Mouse (Mus musculus) midbrain, postnatal 0 days (tissue): ENCODE measurements around the gene Stk31. TPM values are rescaled to one million over a fixed set of nuclear protein-coding genes. Genes with fewer than 3 reads are reported as not detected.

ENCODE experiments used
- ATAC-seq: fragments of 200-750 bp; cut with Nextera tagmentation; 2 replicates; pipeline ENCODE4 v1.8.0; 2017; ENCODE audit warnings: moderate number of reproducible peaks, mild to moderate bottlenecking, moderate TSS enrichment, moderate library complexity; ENCODE audit not compliant: low FRiP score
- DNase-seq: peaks from one replicate; pipeline ENCODE4 v3.0.0-alpha.2; 2015; ENCODE audit warnings: low spot score
- H3K27ac ChIP-seq: fragments of 300-500 bp; sonication (generic); 2 replicates; pipeline ENCODE4 v1.5.1; 2014; ENCODE audit warnings: low read depth, mild to moderate bottlenecking, low read length, mixed read lengths
- H3K27me3 ChIP-seq: fragments of 300-500 bp; sonication (generic); 2 replicates; pipeline ENCODE4 v1.6.1; 2014; ENCODE audit warnings: low read length, control low read depth, mixed read lengths; ENCODE audit not compliant: insufficient read depth
- H3K36me3 ChIP-seq: fragments of 300-500 bp; sonication (generic); 2 replicates; pipeline ENCODE4 v1.6.1; 2014; ENCODE audit warnings: low read length, control low read depth, mixed read lengths; ENCODE audit not compliant: insufficient read depth
- H3K4me1 ChIP-seq: fragments of 300-500 bp; sonication (generic); 2 replicates; pipeline ENCODE4 v1.6.1; 2014; ENCODE audit warnings: mild to moderate bottlenecking, control low read depth, antibody characterized with exemption, low read length, mixed read lengths; ENCODE audit not compliant: insufficient read depth
- H3K4me2 ChIP-seq: fragments of 300-500 bp; sonication (generic); 2 replicates; pipeline ENCODE4 v1.6.1; 2014; ENCODE audit warnings: low read depth, mild to moderate bottlenecking, low read length, mixed read lengths; ENCODE audit not compliant: poor library complexity, severe bottlenecking
- H3K4me3 ChIP-seq: fragments of 300-500 bp; sonication (generic); 2 replicates; pipeline ENCODE4 v1.5.1; 2014; ENCODE audit warnings: low read depth, mild to moderate bottlenecking, low read length, moderate library complexity
- H3K9ac ChIP-seq: fragments of 300-500 bp; sonication (generic); replicated peaks from 2 replicates; pipeline ENCODE4 v1.6.1; 2014; ENCODE audit warnings: mild to moderate bottlenecking, low read length, moderate library complexity, mixed read lengths; ENCODE audit not compliant: poor library complexity, severe bottlenecking
- H3K9me3 ChIP-seq: fragments of 300-500 bp; sonication (generic); 2 replicates; pipeline ENCODE4 v1.6.1; 2016; ENCODE audit warnings: low read length, control low read depth
- CTCF ChIP-seq: IDR thresholded peaks from 2 replicates; pipeline ENCODE4 v1.5.1; 2016; ENCODE audit warnings: antibody characterized with exemption, mild to moderate bottlenecking
- WGBS: fragments of 180-500 bp; shearing (Covaris S2); extraction: QIAGEN DNeasy Blood & Tissue Kit; methylation state at CpG from one replicate; pipeline ENCODE4 v1.1.7; 2014; 5-methylcytosine and 5-hydroxymethylcytosine counted together
- polyA plus RNA-seq: library from polyadenylated mRNA; unstranded; fragments of >200 nt; fragmentation: Nextera tagmentation; extraction: Ambion mirVana; gene quantifications from 2 replicates; pipeline ENCODE4 v1.2.1, GENCODE M21; 2015
- total RNA-seq: library from RNA; depleted of rRNA; stranded (reverse); fragments of >200 nt; gene quantifications from 2 replicates; pipeline ENCODE4 v1.2.3, GENCODE M21; 2014; rRNA removed

The Stk31 gene
- total RNA-seq, result not detected in 2 replicates
- polyA plus RNA-seq, result not detected in 2 replicates

DNA sequence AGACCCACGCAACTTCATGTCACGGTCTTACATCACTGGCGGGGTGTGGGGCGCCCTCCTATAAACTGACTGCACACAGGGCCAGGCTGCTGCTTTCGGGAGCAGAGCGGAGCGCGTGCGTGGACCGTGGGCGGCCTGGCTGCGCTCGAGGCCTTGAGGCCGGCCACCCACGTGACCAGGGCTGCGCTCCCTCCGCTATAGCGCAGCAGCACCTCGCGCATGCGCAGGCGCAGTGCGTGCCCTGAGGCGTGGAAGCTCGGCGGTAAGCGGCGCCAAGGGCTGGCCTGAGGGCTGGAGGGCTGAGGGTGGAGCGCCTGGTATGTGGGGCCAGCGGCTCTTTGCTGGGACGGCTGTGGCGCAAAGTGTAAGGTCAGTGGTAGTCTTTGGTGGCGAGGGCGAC, at the start of gene Stk31:
Stk31 (plus strand) TSS at position 289 of the 400 bp plus-strand sequence.
- Histone ChIP-seq H3K4me1 (no peaks in the 10 kb centered on the region), H3K4me3 (no peak within 1 kb of the TSS), H3K27me3 (no peaks in the 10 kb centered on the region), H3K27ac (no peak within 1 kb of the TSS), H3K9me3 (no peaks in the 10 kb centered on the region), H3K36me3 (no peaks in the 10 kb centered on the region), H3K9ac (no peak within 1 kb of the TSS), H3K4me2 (no peak within 1 kb of the TSS)
- TF ChIP-seq CTCF, result no peak
- DNase-seq, result no peak
- ATAC-seq, result no peak
- 91% methylated on average over 34 of the region's 34 CpGs for WGBS

DNA sequence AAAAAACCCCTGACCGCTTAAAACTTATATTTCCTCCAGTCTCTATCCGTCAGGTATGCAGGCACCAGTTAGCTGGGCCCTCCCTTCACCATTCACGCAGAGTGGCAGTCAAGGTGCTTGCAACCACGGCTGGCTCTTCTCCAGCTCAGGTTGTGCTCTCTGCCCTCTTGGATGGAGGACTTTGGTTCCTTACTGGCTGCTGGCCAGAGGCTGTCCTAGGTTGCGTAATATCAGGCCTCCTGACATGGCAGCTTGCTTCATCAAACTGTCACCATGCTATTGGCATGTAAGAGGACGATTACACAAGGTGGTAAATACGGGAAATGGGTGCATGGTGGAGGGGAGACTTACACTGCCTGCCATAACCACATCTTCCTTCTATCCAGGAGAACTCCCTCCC, 45.6 kb upstream of the Stk31 start:
- H3K9ac ChIP-seq, result no peak overlapping the region
- no peak overlapping the region for H3K4me3 ChIP-seq
- ATAC-seq (no peak), DNase-seq (no peak)
- no peaks in the 10 kb centered on the region for H3K27me3 ChIP-seq
- no peak for TF ChIP-seq CTCF
- 91% methylated on average over 7 of the region's 7 CpGs for WGBS
- no peaks in the 10 kb centered on the region for H3K4me1 ChIP-seq
- H3K27ac ChIP-seq, result no peak overlapping the region
- no peaks in the 10 kb centered on the region for H3K36me3 ChIP-seq
- H3K4me2 ChIP-seq, result no peak overlapping the region
- no peaks in the 10 kb centered on the region for H3K9me3 ChIP-seq

DNA sequence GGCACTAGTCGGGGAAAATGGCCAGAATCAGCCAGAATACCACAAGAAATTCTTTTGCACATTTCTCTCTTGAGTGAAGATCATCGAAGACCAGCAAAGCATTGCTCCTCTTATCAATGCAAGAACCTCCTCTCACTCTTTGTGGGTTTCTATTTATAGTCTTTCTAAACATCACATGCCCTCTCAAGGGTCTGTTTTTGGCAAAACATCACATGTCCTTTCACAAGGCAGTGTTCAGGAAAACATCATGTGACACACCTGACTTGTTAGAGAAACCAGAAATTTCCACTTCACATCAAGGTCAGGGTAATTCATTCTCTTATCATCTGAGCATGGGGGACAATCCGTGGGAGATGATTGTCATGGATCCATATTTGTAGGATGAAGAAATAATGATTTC, 40.8 kb upstream of the Stk31 start:
- Histone ChIP-seq H3K9me3 (no peaks in the 10 kb centered on the region), H3K4me3 (no peak overlapping the region), H3K27me3 (no peaks in the 10 kb centered on the region), H3K27ac (no peak overlapping the region), H3K9ac (no peak overlapping the region), H3K4me2 (no peak overlapping the region), H3K36me3 (no peaks in the 10 kb centered on the region), H3K4me1 (no peaks in the 10 kb centered on the region)
- ATAC-seq (no peak), DNase-seq (no peak)
- TF ChIP-seq CTCF, result no peak
- WGBS, result 91% methylated on average over 3 of the region's 3 CpGs

DNA sequence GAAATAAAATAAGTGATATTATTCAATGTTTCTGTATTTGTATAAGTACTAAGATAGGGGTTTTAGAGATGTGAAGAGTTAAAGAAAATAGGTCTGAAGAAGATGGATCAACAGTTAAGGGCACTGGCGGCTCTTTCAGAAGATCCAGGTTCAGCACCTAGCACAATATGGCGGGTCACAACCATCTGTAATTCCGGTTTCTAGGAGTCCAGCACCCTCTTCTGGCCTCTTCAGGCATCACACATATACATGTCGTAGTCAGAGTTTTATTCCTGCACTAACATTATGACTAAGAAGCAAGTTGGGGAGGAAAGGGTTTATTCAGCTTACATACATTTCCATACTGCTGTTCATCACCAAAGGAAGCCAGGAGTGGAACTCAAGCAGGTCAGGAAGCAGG, 40.2 kb upstream of the Stk31 start:
- Histone ChIP-seq H3K4me3 (no peak overlapping the region), H3K36me3 (no peaks in the 10 kb centered on the region), H3K27ac (no peak overlapping the region), H3K4me2 (no peak overlapping the region), H3K9me3 (no peaks in the 10 kb centered on the region), H3K27me3 (no peaks in the 10 kb centered on the region), H3K4me1 (no peaks in the 10 kb centered on the region), H3K9ac (no peak overlapping the region)
- TF ChIP-seq CTCF, result peak; percentile 14; the same call in 1 of the 2 replicates
- WGBS, result 68% methylated on average over 4 of the region's 4 CpGs
- ATAC-seq, result no peak
- DNase-seq, result no peak

DNA sequence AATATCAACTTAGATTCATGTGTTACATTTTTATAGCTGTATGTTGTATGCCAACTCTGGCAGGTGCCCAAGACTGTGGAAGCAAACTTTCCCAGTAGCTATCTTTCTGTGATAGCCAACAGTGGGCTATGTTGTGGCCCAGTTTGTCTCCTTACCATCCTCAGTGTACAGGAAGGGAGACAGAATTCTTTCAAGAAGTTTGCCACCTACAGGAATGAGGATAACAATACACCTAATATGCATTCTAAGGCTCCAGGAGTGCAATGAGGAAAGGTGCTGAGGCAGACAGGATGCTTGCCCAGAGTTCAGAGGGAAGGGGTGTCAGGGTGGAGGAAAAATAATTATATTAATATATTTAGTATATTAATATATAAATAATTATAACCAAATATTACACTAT, 35.0 kb upstream of the Stk31 start:
- no peak overlapping the region for H3K9ac ChIP-seq
- no peak for ATAC-seq
- no peak overlapping the region for H3K4me2 ChIP-seq
- no peak overlapping the region for H3K27ac ChIP-seq
- H3K4me1 ChIP-seq, result no peaks in the 10 kb centered on the region
- H3K4me3 ChIP-seq, result no peak overlapping the region
- TF ChIP-seq CTCF, result peak; percentile 42; the same call in 1 of the 2 replicates
- H3K27me3 ChIP-seq, result no peaks in the 10 kb centered on the region
- H3K9me3 ChIP-seq, result no peaks in the 10 kb centered on the region
- no peak for DNase-seq
- H3K36me3 ChIP-seq, result no peaks in the 10 kb centered on the region

DNA sequence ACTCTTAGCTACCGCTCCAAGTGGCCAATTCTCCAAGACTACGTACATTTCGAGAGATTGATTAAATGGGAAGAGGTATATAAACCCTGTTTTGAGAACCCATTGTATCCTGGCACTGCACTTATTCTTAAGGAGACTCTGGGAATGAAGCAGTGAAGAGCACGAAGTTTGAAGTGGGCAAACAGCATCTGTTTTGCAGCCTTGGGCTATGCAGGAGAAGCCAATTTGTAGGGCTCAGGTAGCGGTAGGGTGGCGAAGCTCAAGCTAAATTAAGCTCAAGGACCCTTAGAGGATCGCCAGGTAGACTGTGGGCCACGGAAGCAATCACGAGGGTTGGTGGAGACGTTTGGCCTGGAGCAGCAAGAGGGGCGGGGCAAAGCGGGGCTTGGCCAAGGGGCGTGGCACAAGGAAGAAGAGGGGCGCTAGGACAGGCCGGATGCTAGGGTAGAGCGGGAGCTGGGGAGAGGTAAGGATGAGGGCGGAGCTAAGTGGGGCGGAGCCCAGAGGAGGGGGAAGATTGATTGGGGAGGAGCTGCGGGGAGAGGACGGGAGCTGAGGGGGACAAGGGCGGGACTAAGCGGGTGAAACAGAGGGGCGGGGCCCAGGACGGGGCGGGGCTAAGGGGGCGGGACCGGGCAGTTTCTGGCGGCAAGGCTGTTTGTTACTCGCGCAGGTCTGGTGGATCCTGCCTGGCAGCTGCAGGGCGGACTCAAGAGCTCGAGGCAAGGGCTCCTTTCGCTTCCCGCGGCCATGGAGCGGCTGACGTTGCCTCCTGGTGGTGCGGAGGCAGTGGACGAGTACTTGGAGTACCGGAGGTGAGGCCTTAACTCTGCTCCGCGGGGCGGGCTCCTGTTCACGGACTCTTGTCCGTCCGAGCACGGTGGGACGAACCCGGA, 28.0 kb upstream of the Stk31 start, which contains the start of gene Fam221a:
Fam221a (plus strand) TSS at position 581 of the 896 bp plus-strand sequence.
- Histone ChIP-seq H3K9me3 (no peaks in the 10 kb centered on the region), H3K4me1 (peaks cover 3% of the 10 kb centered on the region; the same call in 1 of the 2 replicates), H3K9ac (peak within 1 kb of the TSS; percentile 56), H3K4me3 (peak within 1 kb of the TSS; percentile 63), H3K36me3 (no peaks in the 10 kb centered on the region), H3K4me2 (peak within 1 kb of the TSS; percentile 86), H3K27ac (peak within 1 kb of the TSS; percentile 7; the same call in 1 of the 2 replicates), H3K27me3 (no peaks in the 10 kb centered on the region)
- 4% methylated on average over 46 of the region's 49 CpGs for whole genome bisulfite sequencing
- peak; percentile 51 for TF ChIP-seq CTCF
- DNase-seq (peak; percentile 92), ATAC-seq (peak; percentile 95)
